Comparison of ENCODE assay signal across 12 mouse cellular contexts in the genomic region with DNA sequence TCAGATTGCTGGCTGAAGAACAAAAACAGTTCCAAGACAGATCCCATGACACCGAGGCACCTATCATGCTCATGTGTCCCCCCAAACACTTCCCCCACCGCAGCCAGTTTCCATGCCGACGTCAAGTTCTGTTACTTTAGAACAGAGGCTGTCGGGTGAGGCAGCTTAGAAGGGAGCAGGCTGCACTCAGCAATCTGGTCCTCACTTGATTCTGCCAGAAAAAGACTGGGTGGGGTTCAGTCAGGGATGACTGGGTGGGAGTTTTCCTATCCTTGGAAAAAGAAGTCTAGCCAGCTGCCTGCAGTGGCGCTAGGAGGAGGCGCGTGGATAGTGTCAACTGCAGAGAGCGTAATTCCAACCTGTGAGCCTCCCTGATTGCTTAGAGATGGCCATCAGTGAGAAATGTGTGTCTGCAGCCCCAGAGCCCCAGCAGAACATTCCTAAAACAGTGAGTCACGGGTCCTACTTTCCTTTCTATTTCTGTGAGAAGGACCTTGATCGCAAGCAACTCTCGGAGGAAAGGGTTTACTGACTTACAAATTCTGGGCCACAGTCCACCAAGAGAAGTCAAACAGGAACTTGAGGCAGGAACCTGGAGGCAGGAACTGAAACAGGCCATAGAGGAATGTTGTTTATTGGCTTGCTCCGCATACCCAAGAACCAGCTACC. TPM values are rescaled to one million over a fixed set of nuclear protein-coding genes. Genes with fewer than 3 reads are reported as not detected.
DNase-seq lines count a peak whose midpoint lies in the region; ATAC-seq and TF ChIP-seq lines count a peak whose summit lies in the region.
"Had no signal": no experiment of that assay in that cellular context is flagged by ENCODE, and none has a peak within 500 bp of the region (broad histone marks: within the 10 kb centered on the region; RNA-seq: fewer than 3 reads in every experiment).

No protein-coding gene starts in this region.

- no peaks in the 10 kb centered on the region for H3K9me3 ChIP-seq in heart, postnatal 0 days (replicated peaks; ENCODE audit: control insufficient read depth, low read length)
- H3K9me3 ChIP-seq: liver, embryonic 15.5 days; midbrain, embryonic 15.5 days had no signal

- H3K4me1 ChIP-seq in heart, postnatal 0 days (ENCODE audit: control insufficient read depth, insufficient read depth), result peaks cover 11% of the 10 kb centered on the region; the same call in 1 of the 2 replicates
- H3K4me1 ChIP-seq: liver, embryonic 15.5 days had no signal

- peak; percentile 17; the same call in 1 of the 2 replicates for ATAC-seq in heart, postnatal 0 days (ENCODE audit: insufficient read depth, low read depth)
- ATAC-seq: midbrain, embryonic 15.5 days had no signal

- H3K9ac ChIP-seq in heart, postnatal 0 days (replicated peaks; ENCODE audit: low read depth, low read length), result no peak overlapping the region
- H3K9ac ChIP-seq: liver, embryonic 15.5 days; midbrain, embryonic 15.5 days had no signal

- 53% methylated on average over 13 of the region's 13 CpGs for WGBS in heart, postnatal 0 days

- DNase-seq in heart, postnatal 0 days (ENCODE audit: low spot score), result no peak
- no peak for DNase-seq in heart, postnatal 4 days
- DNase-seq in NIH3T3 (ENCODE audit: low read depth), result peak; percentile 21
- peak; percentile 49 to 76 for DNase-seq in frontal cortex, postnatal 10 days (ENCODE audit: low spot score in 2 of 2)
- DNase-seq in right cerebral cortex, adult 2 months (ENCODE audit: low spot score in 2 of 2), result peak; percentile 46 to 48
- no peak for DNase-seq in cerebellum, adult 9-11 months
- no peak for DNase-seq in urinary bladder, postnatal 36 days (ENCODE audit: low spot score in 2 of 2)
- DNase-seq: heart, postnatal 36 days; kidney, postnatal 36 days had no signal

- H3K4me2 ChIP-seq in heart, postnatal 0 days (ENCODE audit: low read depth, low read length), result no peak overlapping the region
- H3K4me2 ChIP-seq: liver, embryonic 15.5 days; midbrain, embryonic 15.5 days had no signal

- TF ChIP-seq EP300 in heart, postnatal 0 days (IDR thresholded peaks at IDR 0.05; ENCODE audit: low read depth), result no peak

- no peak overlapping the region for H3K27ac ChIP-seq in heart, postnatal 0 days (ENCODE audit: low read depth)
- H3K27ac ChIP-seq: liver, embryonic 15.5 days; midbrain, embryonic 15.5 days; stomach, postnatal 0 days had no signal

- H3K27me3 ChIP-seq in heart, postnatal 0 days (ENCODE audit: control insufficient read depth, insufficient read depth, low read length), result 0 out of 2 replicates have a peak, but pooled peaks cover 2% of the 10 kb centered on the region
- H3K27me3 ChIP-seq: liver, embryonic 15.5 days; midbrain, embryonic 15.5 days had no signal

- no peak for TF ChIP-seq CTCF in heart, postnatal 0 days (IDR thresholded peaks at IDR 0.05; ENCODE audit: low read depth)

- no peak overlapping the region for H3K4me3 ChIP-seq in heart, postnatal 0 days (ENCODE audit: low read depth, low read length)
- H3K4me3 ChIP-seq: liver, embryonic 15.5 days; midbrain, embryonic 15.5 days had no signal

- H3K36me3 ChIP-seq in heart, postnatal 0 days (replicated peaks; ENCODE audit: control insufficient read depth, insufficient read depth, low read length), result no peaks in the 10 kb centered on the region
- H3K36me3 ChIP-seq: liver, embryonic 15.5 days; midbrain, embryonic 15.5 days had no signal

RNA-seq across cellular contexts. Expression of a gene that starts 54.6 kb away (rescaled TPM):
- 55.0 and 74.7 TPM in 2 replicates for total RNA-seq in heart, postnatal 0 days (2014; rRNA removed; ENCODE audit: low replicate concordance)
- 7.8 and 7.9 TPM in 2 replicates for polyA plus RNA-seq in heart, postnatal 0 days (2015; fragmentation: Nextera tagmentation; extraction: Ambion mirVana)
- 10 to 100 TPM; 40.8 to 42.3 TPM for total RNA-seq in heart, postnatal 4 days (2021)

Comparison
In these comparisons a context has a peak if more than half of its experiments do, and no peak if none do; other contexts are left out.
1. DNase-seq: peak in NIH3T3 (single experiment), frontal cortex, postnatal 10 days (2 of 2) and right cerebral cortex, adult 2 months (2 of 2); none in heart, postnatal 0 days (single experiment), heart, postnatal 4 days (single experiment), cerebellum, adult 9-11 months (single experiment) and urinary bladder, postnatal 36 days (0 of 2).